Mouse (Mus musculus): ENCODE results near the gene Eloa.

- TF ChIP-seq CTCF (IDR thresholded peaks at IDR 0.05; ENCODE audit: extremely low read depth, insufficient read depth, low read length) (no peak), POLR2A (IDR thresholded peaks at IDR 0.05; ENCODE audit: extremely low read depth, insufficient read depth, low read length) (no peak)
These were observed 49.0 kb upstream of the Eloa start for GRCm38 (mm10) chr4:136070592-136070991.
